Mouse (Mus musculus): Measurements from ENCODE around the gene Olfr1416. TPM values are rescaled to one million over a fixed set of nuclear protein-coding genes. Genes with fewer than 3 reads are reported as not detected.

Olfr1416 gene
- polyA plus RNA-seq, 2 experiments = not detected

DNA sequence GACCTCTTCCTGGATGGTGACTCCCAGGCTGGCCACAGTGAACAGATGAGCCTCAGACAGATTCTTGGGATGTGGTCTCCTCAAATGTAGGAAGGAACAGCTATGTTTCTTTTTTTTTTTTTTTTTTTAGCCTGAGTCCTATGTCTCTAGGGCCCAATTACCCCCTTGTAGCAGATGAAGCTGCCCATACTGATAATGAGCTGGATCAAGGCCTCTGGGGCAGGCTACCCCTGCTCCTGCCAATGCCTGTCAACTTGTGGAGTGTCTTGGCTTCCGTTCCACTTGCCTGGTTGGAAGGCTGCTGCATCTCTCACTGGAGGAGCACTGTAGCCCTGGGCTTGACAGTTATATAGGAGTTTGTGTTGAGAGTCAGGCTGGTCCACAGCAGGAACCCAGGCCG is 11.1 kb upstream of the Olfr1416 start, which contains the start of gene Olfr1415:
Gene Olfr1415, minus strand, starts transcription at position 101 of the 400 bp plus-strand sequence.
- DNase-seq (ENCODE audit: low spot score) (no peak), ATAC-seq (ENCODE audit: low FRiP score, low read depth) (no peak)
- no peak within 1 kb of the TSS for H3K4me3 ChIP-seq (replicated peaks; ENCODE audit: low read length)
- no peaks in the 10 kb centered on the region for H3K27me3 ChIP-seq (ENCODE audit: control insufficient read depth, insufficient read depth, low read length)
- no peaks in the 10 kb centered on the region for H3K4me1 ChIP-seq (ENCODE audit: control insufficient read depth, insufficient read depth, low read length)
- no peak for TF ChIP-seq POLR2A (IDR thresholded peaks at IDR 0.05; ENCODE audit: borderline replicate concordance, extremely low read depth, insufficient read depth, insufficient read length)
- H3K9ac ChIP-seq (ENCODE audit: low read depth, low read length, severe bottlenecking) = no peak within 1 kb of the TSS
- H3K27ac ChIP-seq (replicated peaks; ENCODE audit: low read depth, low read length) = no peak within 1 kb of the TSS
- no peaks in the 10 kb centered on the region for H3K36me3 ChIP-seq (ENCODE audit: control insufficient read depth, insufficient read depth, low read length)
- H3K4me2 ChIP-seq (replicated peaks; ENCODE audit: low read depth, low read length, severe bottlenecking) = no peak within 1 kb of the TSS
- no peaks in the 10 kb centered on the region for H3K9me3 ChIP-seq (ENCODE audit: control insufficient read depth, low read length)
- WGBS = 80% methylated on average over 2 of the region's 2 CpGs

DNA sequence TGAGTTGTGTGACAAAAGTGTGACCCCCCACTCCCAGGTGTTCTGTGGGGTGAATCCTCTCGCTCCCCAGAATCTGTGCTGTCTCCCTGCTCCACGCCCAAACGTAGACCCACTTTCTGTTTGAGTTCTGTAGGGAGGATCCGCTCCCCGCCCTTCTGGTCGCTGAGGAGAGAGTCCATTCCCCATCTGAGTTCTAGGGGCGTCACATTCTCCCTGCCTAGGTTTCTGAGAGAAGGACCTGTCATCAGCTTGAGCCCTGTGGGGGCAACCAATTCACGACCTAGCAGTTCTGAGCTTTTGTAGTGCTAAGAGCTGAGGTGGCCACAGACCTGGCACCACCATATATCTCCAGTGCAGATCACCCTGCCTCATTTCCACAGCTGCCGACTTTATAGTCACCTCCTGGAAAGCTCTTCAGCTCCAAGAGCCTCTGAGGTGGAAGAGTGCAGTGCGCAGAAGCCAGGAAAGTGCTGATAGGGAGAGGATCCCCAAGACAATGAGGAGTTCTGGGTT is 10.8 kb downstream of the Olfr1416 start:
- 2% methylated on average over 10 of the region's 10 CpGs for WGBS
- H3K4me3 ChIP-seq (replicated peaks; ENCODE audit: low read length) = peak overlapping the region; percentile 72
- H3K27ac ChIP-seq (replicated peaks; ENCODE audit: low read depth, low read length) = peak overlapping the region; percentile 74
- DNase-seq (ENCODE audit: low spot score) (peak; percentile 3), ATAC-seq (ENCODE audit: low FRiP score, low read depth) (no peak; the same call in none of the 2 replicates)
- peak overlapping the region; percentile 96 for H3K9ac ChIP-seq (ENCODE audit: low read depth, low read length, severe bottlenecking)
- H3K27me3 ChIP-seq (ENCODE audit: control insufficient read depth, insufficient read depth, low read length) = no peaks in the 10 kb centered on the region
- TF ChIP-seq POLR2A (IDR thresholded peaks at IDR 0.05; ENCODE audit: borderline replicate concordance, extremely low read depth, insufficient read depth, insufficient read length) = no peak
- peak overlapping the region; percentile 93 for H3K4me2 ChIP-seq (replicated peaks; ENCODE audit: low read depth, low read length, severe bottlenecking)
- no peaks in the 10 kb centered on the region for H3K9me3 ChIP-seq (ENCODE audit: control insufficient read depth, low read length)
- peaks cover 7% of the 10 kb centered on the region for H3K4me1 ChIP-seq (ENCODE audit: control insufficient read depth, insufficient read depth, low read length)
- H3K36me3 ChIP-seq (ENCODE audit: control insufficient read depth, insufficient read depth, low read length) = peaks cover 18% of the 10 kb centered on the region

DNA sequence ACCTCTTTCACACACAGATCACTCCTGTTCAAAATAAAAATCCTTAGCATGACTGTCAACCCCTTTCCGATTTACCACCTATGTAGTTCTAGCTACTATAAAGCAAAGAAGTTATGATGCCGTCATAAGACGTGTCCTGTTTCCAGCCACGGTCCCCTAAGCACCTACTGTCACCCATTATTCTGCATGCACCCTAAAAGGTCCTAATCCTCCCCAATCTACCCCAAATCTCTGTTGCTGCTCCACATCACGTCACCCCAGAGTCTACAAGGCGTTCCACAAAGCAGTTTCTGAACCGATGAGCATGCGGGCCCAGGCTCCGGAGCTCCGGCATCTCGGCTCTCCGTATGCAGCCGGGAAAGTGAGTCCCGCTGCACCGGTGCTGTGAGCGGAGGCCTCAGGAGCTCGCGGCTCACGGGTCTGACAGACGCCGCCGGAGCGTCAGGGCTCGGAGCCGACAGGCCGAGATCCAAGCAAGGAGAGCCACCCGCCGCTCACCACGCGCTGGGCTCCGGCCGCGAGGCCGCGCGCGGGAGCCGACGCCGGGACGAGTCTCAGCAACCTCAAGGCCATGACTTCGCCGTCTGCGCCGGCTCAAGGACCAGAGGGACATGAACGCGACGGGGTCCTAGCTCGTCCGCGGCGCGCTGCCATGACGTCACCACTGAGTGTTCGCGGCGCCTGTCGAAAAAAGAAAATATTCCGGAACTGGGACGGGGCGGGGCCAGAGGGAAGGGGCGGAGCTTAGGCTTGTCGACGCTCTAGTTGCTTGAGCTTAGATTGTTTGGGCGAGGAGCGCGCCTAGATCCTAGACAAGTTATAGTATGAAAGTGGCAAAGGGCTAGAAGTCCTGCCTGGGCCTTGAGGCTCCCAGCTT is 11.5 kb downstream of the Olfr1416 start, which contains the start of gene Ndufa10:
Gene Ndufa10, minus strand, starts transcription at position 696 of the 877 bp plus-strand sequence.
- H3K27ac ChIP-seq (replicated peaks; ENCODE audit: low read depth, low read length) = peak within 1 kb of the TSS; percentile 74
- TF ChIP-seq POLR2A (IDR thresholded peaks at IDR 0.05; ENCODE audit: borderline replicate concordance, extremely low read depth, insufficient read depth, insufficient read length) = peak; percentile 26; the same call in 1 of the 2 replicates

GRCm38 (mm10) chr1:92468891-92469290 is 16.0 kb downstream of the Olfr1416 start:
- Histone ChIP-seq H3K4me1 (ENCODE audit: control insufficient read depth, insufficient read depth, low read length) (peaks cover 4% of the 10 kb centered on the region), H3K4me3 (replicated peaks; ENCODE audit: low read length) (no peak overlapping the region), H3K27me3 (ENCODE audit: control insufficient read depth, insufficient read depth, low read length) (no peaks in the 10 kb centered on the region), H3K27ac (replicated peaks; ENCODE audit: low read depth, low read length) (no peak overlapping the region), H3K9me3 (ENCODE audit: control insufficient read depth, low read length) (no peaks in the 10 kb centered on the region), H3K9ac (ENCODE audit: low read depth, low read length, severe bottlenecking) (no peak overlapping the region), H3K36me3 (ENCODE audit: control insufficient read depth, insufficient read depth, low read length) (peaks cover 70% of the 10 kb centered on the region), H3K4me2 (replicated peaks; ENCODE audit: low read depth, low read length, severe bottlenecking) (no peak overlapping the region)
- no peak for DNase-seq (ENCODE audit: low spot score)
- no peak for TF ChIP-seq POLR2A (IDR thresholded peaks at IDR 0.05; ENCODE audit: borderline replicate concordance, extremely low read depth, insufficient read depth, insufficient read length)
- WGBS = 85% methylated on average over 4 of the region's 4 CpGs
- no peak for ATAC-seq (ENCODE audit: low FRiP score, low read depth)

More for the DNA sequence above, 11.5 kb downstream of the Olfr1416 start, which contains the start of gene Ndufa10:
- H3K4me2 ChIP-seq (replicated peaks; ENCODE audit: low read depth, low read length, severe bottlenecking) = peak within 1 kb of the TSS; percentile 93
- peak within 1 kb of the TSS; percentile 72 for H3K4me3 ChIP-seq (replicated peaks; ENCODE audit: low read length)
- peak within 1 kb of the TSS; percentile 96 for H3K9ac ChIP-seq (ENCODE audit: low read depth, low read length, severe bottlenecking)
- peaks cover 25% of the 10 kb centered on the region for H3K36me3 ChIP-seq (ENCODE audit: control insufficient read depth, insufficient read depth, low read length)
- H3K27me3 ChIP-seq (ENCODE audit: control insufficient read depth, insufficient read depth, low read length) = no peaks in the 10 kb centered on the region
- H3K4me1 ChIP-seq (ENCODE audit: control insufficient read depth, insufficient read depth, low read length) = peaks cover 7% of the 10 kb centered on the region
- H3K9me3 ChIP-seq (ENCODE audit: control insufficient read depth, low read length) = no peaks in the 10 kb centered on the region
- peak; percentile 94 for DNase-seq (ENCODE audit: low spot score)
- 1% methylated on average over 56 of the region's 67 CpGs for WGBS
- ATAC-seq (ENCODE audit: low FRiP score, low read depth) = peak; percentile 93

- no peak overlapping the region for H3K4me3 ChIP-seq (replicated peaks; ENCODE audit: low read length)
- DNase-seq (ENCODE audit: low spot score) = no peak
- no peak overlapping the region for H3K27ac ChIP-seq (replicated peaks; ENCODE audit: low read depth, low read length)
- H3K9ac ChIP-seq (ENCODE audit: low read depth, low read length, severe bottlenecking) = no peak overlapping the region
- no peak for TF ChIP-seq POLR2A (IDR thresholded peaks at IDR 0.05; ENCODE audit: borderline replicate concordance, extremely low read depth, insufficient read depth, insufficient read length)
- no peaks in the 10 kb centered on the region for H3K27me3 ChIP-seq (ENCODE audit: control insufficient read depth, insufficient read depth, low read length)
- WGBS = 93% methylated on average over 6 of the region's 6 CpGs
- H3K4me1 ChIP-seq (ENCODE audit: control insufficient read depth, insufficient read depth, low read length) = no peaks in the 10 kb centered on the region
- peaks cover 88% of the 10 kb centered on the region for H3K36me3 ChIP-seq (ENCODE audit: control insufficient read depth, insufficient read depth, low read length)
- H3K9me3 ChIP-seq (ENCODE audit: control insufficient read depth, low read length) = no peaks in the 10 kb centered on the region
- no peak for ATAC-seq (ENCODE audit: low FRiP score, low read depth)
- H3K4me2 ChIP-seq (replicated peaks; ENCODE audit: low read depth, low read length, severe bottlenecking) = no peak overlapping the region
Measured at GRCm38 (mm10) chr1:92458416-92458815, 26.5 kb downstream of the Olfr1416 start.
